Mouse (Mus musculus) heart, adult 18-20 months (tissue): Measurements from ENCODE around the gene Fam71e1. TPM values are rescaled to one million over a fixed set of nuclear protein-coding genes. Genes with fewer than 3 reads are reported as not detected.
A peak's percentile ranks its signal among the peaks of the same experiment; 100 is the strongest.

ENCODE experiments used
- DNase-seq, 2 experiments: peaks; one replicate each; pipeline ENCODE4 v3.0.0; 2021 to 2022; ENCODE audit warnings: mixed read lengths in 1 of 2
- microRNA-seq, 2 experiments: library from miRNA; unstranded; fragments of <30 nt; microRNA quantifications; one replicate each; pipeline ENCODE4 v1.2.0; 2022
- total RNA-seq, 2 experiments: library from RNA; stranded (reverse); gene quantifications; 2 replicates each; pipeline ENCODE4 v1.2.3; 2021

Gene Fam71e1
- total RNA-seq, 2 experiments from 2014 or later, result 1.6 to 4.3 TPM

DNA sequence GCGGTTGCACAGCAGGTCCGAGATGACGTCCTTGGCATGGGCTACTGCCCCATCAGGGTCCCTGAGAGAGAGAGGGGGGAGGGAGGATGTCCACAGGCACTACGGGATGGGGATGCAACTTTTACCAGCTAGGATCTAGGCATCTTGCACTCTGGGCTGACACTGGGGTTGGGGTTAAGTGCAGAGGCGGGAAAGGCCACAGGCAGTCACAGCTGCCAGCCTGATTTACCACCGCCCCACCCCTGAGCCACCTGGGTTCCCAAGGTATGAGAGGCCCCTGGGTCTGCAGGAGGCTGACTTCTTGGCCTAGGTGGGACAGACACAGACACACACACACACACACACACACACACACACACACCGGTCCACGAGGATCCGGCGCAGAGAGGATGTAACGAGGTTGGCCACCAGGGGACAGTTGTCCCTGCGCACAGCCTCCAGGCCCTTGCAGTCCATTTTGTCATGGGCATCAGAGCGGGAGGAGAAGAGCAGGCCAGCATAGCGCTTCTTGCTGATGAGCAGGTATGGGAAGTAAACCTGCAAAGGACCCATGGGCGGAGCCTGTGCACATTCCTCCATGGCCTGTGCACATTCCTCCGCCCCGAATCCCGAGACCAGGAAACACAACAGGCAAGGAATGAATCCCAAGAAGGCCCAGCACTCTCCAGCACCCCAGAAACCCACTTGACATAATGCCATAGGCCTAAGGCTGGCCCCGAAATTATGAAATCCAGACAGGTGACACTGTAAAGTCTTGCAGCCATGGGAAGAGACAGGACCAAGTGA is 38.5 kb downstream of the Fam71e1 start:
- no peak for DNase-seq

DNA sequence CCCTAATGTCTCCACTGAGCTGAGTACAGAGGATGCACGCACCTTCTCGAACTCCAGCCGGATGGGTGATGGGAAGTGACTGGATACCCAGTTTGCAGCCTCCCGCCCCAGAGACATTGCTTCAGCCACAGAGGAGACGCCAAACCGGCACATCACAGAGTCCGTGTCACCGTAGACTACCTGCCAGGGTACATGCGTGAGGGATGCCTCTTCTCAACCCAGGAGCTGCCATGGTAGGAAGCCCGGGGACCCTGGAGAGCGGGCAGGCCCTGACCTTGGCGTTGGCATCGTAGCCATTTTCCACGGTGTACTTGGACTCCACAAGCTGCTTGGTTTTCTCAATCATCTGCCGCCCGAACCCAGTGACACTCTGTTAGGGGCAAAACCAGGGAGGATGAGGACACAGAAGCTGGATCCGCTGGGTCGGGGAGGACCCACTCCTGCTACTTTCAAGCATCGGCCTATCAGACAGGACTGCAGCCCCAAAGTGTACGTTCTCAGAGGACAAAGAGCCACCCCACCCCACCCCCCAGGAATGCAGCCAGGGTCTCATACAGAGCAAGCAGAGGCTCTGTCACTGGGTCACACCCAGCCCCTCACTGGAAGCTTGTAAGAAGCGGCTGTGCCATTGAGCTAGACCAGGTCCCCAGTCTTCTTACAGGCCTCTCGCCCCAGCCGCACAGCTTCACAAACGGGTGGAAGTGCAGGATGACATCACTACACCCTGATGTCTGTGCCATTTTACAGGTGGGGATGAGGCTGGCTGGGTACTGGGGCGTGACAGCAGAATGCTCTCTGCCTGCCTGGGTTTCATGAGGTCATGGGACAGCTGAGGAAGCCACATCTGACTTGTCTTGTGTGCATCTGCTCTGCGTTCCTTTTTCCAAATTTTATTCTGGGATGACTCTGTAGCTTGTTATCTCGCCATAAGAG is 39.5 kb downstream of the Fam71e1 start:
- DNase-seq, result no peak

DNA sequence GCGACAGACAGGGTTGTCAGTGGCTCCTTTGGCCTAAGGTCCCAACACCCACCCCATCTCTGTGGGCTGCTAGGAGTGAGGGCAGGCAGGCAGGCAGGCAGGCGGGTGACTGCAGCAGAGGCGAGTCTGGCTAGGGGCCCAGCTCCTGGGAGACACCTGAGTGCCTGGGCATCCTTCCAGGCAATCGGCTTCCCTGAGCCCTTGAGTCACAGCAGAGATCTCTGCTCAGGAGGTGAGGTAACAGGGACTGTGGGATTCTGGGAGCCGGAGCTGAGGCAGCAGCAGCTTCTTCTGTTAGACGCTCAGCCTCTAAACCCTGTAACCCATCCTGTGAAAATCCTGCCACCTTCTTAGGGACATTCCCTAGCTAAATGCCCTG is 40.2 kb downstream of the Fam71e1 start:
- DNase-seq, result no peak

DNA sequence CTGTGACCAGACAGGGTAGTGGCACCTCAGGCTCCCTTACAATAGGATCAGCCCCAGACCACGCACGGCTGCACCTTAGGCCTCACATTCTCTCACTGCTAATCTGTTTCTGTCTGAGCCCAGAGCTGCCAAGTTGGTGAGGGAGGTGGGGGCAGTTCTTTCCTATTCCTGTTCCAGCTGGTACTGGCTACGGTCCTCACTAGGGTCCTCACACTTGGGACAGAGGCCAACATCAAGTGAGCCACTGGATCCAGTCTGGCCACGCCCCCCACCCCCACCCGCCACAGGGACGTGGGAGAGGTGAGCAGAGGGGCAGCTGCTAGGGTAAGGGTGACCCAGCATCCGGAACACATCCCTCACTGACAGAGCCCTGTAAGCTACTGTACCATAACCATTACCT is 40.6 kb downstream of the Fam71e1 start:
- DNase-seq, result no peak

DNA sequence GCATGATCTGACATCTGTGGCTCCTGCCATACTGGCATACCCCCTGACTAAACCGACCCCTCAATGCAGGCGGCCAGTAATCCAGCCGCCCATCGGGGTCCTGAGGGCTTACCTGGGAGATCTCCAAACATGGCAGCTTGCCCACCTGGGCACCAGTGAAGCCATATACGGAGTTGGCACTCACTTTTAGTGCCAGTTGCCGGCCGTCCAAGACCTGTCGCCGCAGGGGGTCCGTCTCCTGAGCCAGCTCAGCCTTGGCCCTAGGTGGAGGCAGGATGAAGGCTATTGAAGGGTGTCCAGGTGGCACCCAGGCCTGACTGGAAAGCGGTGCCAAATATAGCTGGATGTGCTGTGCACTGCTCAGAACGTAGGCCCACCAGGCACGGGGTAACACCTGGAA is 41.1 kb downstream of the Fam71e1 start:
- DNase-seq, result no peak

DNA sequence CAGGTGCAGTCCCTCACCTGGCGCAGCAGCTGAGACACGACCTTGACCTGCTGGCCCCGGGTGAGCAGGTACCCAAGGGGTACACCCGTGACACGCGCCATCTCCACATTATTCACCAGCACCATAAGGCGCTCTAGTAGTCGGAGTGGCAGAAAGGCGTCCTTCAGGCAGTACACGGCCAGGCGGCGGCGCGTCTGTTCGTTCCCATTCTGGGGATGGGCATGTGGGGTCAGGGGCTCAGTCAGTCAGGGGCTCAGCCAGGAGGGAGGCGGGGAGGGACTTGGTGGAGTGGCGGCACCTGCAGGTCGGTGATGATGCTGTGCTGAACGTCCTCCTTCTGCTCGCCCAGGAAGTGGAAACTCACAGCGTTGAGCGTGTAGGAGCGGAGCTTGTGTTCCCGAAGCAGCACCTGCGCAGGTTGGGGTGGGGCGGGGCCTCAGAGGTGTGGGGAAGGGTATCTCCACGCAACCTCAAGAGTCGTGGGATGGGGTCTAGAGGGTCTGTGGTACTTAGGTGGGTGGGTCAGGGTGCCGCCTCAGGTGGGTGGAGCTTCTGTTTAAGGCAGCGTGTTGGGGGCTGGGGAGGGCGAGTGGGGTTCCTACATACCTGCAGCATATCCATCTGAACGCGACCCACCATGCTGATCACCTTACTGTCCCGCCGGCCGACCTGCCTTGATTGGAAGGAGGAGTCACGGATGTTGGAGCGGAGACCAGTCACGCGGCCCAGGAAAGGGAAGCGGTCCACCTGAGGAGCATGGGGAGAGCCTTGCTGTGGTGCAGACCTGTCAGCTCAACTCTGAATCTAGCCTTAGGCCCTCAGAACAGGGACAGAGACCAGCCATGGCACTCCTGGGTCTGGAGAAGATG is 42.6 kb downstream of the Fam71e1 start:
- no peak for DNase-seq

DNA sequence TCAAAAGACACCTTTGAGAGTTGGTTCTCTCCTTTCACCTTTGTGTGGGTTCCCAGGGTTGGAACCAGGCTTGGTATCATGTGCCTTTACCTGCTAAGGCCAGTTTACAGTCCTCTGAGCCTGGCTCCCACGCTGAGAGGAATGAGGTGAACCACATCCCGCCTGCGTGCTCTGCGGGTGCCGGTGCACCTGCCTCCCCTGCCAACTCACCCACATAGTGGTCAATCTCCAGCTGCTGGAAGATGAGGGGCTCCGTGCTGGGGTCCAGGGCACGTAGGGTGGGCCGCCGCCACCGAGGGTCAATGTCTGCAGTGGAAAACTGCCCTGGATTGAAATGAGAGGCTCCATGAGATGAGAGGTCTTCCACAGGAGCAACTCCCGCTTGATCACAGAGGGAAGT is 46.2 kb downstream of the Fam71e1 start:
- no peak for DNase-seq

DNA sequence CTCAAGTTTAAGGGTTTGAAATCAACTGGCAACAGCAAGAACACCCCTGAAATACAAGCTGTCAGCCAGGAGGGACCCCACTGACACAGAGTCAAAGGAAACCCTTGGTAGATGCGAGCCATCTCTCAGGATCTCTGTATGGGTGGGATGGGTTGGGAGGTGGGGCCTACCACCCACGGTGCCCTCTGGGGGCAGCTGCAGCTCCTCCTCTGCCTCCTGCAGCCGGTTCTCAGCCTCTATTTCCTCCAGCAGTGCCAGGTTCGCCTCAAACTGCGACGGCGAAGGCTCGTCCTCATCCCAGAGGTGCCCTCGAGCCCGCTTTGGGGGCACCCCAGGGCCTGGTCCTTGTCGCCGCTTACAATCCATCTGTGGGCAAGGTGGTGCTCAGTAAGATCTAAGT is 46.7 kb downstream of the Fam71e1 start:
- DNase-seq, result no peak

DNA sequence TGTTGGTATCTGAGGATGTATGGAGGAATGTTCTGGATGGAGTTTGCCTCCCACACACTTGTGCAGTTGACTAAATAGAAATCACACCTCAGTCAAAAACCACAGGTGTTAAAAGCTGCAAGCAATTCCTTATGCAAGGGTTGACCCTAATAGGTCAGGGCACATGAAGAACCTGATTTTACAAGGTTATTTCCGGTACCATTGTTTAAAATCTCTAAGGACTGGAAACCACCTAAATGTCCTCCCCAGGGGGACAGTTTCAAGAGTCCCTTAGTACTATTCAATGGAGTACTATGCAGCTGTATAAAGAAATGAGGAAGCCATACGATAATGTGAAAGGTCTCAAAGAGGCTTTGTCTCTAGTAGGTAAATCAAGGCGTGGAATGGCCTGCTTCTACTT is 49.9 kb downstream of the Fam71e1 start:
- no peak for DNase-seq

DNA sequence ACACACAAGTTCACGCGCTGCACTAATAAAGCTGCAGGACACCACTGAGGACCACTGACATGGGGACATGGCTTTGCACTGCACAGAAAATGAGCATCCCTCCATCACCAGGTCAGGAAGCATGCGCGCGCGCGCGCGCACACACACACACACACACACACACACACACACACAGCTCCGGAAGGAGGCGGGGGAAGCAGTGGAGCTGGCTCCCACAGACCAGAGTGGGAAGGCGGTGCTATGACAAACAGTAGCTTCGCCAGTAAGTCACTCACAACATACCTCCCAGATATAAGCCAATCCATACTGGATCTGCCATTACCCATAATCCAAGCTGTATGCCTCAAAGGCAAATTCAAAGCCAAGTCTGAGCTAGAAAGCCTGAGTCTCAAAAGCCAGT is 50.7 kb downstream of the Fam71e1 start:
- DNase-seq, result no peak

DNA sequence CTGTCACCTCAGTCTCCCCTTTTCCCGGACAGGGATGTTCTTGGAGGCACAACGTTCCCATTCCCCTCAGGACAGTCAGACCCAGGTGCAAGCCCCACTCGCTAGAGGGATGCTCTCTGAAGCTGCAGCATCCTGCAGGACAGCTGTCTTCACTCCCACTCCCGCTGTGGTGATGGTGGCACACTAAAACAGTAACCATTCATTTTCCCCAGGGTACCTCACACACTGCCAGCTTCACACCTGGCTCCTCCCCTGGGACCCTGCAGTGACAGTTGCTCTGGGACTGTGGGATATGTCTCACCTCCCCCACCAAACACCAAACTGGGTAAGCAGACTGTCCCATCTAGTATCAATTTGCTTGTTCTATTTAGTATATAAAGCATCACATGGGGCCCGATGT is 51.3 kb downstream of the Fam71e1 start:
- no peak for DNase-seq

DNA sequence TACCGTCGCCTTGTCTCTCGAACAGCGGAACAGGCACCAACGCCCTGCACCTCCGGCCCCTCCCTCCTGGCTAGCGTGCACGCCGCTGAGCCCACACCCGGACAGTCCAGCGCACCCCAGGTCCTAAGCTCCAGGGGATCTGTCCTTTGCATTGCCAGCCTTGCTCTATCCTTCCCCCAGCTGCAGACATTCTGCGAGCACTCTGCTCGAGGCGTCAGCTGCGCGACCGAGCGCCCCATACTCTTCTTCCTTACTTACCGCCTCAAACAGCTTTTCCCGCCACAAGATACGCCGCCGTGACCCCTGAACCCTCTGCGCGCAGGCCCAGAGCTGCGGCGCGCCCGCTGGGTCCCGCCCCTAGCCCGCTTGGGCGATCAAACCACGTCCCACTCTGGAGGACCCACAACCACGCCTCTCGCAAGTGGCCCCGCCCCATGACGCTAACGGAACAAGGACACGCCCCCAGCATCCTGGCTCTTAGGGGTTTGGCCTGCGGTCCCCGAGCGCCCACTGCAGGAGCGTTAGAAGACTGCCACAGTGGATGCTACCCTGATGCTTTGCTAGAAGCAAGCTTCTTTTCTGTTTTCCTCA is 52.2 kb downstream of the Fam71e1 start, which contains the start of gene Pold1:
TSS of gene Pold1 (minus strand) at position 353 of the 591 bp plus-strand sequence.
- peak; percentile 99 to 100 for DNase-seq

DNA sequence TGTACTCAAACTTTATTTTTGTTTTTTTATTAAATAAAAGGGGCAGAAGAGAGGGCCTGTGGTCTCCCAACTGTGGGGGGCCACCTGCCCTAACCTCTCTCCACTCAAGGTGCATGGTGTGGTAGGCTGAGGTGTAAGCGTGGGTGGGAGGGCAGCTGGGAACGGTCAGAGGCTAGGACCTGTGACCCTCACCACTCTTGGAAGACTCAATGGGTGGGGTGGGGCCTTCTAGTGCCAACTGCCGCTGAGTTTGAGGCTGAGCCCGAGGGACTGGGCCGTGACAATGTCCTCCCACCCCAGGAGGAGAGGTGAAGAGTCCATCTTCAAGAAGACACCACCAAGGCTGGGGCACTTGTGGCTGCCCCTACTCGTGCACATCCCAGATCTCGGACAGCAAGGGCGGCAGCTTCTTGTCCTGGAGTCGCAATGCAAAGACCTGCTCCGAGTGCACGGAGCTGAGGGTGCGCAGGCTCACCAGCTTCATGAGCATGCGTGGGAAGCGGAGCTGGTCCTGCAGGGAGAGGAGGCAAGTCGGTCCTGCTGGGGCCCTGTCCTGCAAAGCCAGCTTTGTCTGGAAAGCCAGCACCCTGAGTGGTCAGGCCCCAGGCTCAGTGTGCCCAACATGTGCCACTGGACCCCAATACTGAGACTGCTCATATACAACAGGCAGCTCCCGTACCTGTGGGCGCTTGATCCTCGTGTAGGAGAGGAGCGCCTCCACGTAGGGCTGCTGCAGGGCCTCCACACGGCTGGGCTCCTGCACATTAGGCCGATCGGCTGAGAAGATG is 53.4 kb downstream of the Fam71e1 start:
- DNase-seq, result no peak

DNA sequence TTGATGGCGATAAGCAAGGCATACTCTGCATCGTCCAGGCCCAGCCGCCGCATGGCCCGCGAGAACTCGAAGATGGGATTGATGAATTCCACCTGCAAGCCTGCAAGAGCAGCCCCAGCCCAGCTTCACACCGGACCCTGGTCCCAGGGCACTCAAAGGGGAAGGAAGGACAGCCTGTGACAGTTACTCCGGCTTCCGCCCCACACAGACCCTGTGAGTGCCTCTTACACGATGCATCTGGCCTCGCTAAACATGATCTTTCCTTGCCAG is 54.0 kb downstream of the Fam71e1 start:
- DNase-seq, result no peak

Small RNA genes within 50 kb of the gene (microRNA-seq; reads per million reads assigned to microRNA genes)
- gene Mir7052 (1.6 to 3.4 reads per million in 2 experiments), gene Mir7053 (0 to 0.38 reads per million in 2 experiments)

Other genes starting within 250 kb of the Fam71e1 start
- under 1 TPM; 0.25 to 0.28 TPM for gene 1700028J19Rik, start 249.9 kb upstream of the Fam71e1 start, total RNA-seq
- 10 to 100 TPM in 1 of 2 experiments, 1 to 10 TPM in 1; 8.1 to 11.5 TPM for gene 2410002F23Rik, start 249.9 kb upstream of the Fam71e1 start, total RNA-seq
- gene Acp4, start 239.2 kb upstream of the Fam71e1 start, total RNA-seq, result not detected
- not detected for gene Gm15517, start 235.1 kb upstream of the Fam71e1 start, total RNA-seq
- under 1 TPM; 0.69 to 0.87 TPM for gene Clec11a, start 189.7 kb upstream of the Fam71e1 start, total RNA-seq
- 1 to 10 TPM; 2.1 to 2.7 TPM for gene Shank1, start 186.3 kb upstream of the Fam71e1 start, total RNA-seq
- 1 to 10 TPM; 2.3 to 2.9 TPM for gene Syt3, start 112.5 kb upstream of the Fam71e1 start, total RNA-seq
- gene 1700008O03Rik, start 110.8 kb upstream of the Fam71e1 start, total RNA-seq, result under 1 TPM; 0.30 to 0.31 TPM
- gene Lrrc4b, start 67.6 kb upstream of the Fam71e1 start, total RNA-seq, result 10 to 100 TPM; 31.2 to 66.0 TPM
- gene Aspdh, start 31.2 kb upstream of the Fam71e1 start, total RNA-seq, result 1 to 10 TPM in 1 of 2 experiments, under 1 TPM in 1; 0.41 to 1.4 TPM
- 100 to 1,000 TPM in 1 of 2 experiments, 10 to 100 TPM in 1; 98.6 to 108 TPM for gene Josd2, start 28.6 kb upstream of the Fam71e1 start, total RNA-seq
- 10 to 100 TPM; 79.6 to 85.6 TPM for gene Emc10, start 52 bp upstream of the Fam71e1 start, total RNA-seq
- gene Mybpc2, start 28.1 kb downstream of the Fam71e1 start, total RNA-seq, result 10 to 100 TPM; 10.2 to 10.8 TPM
- 1 to 10 TPM in 1 of 2 experiments, under 1 TPM in 1; 0.37 to 4.8 TPM for gene Spib, start 35.5 kb downstream of the Fam71e1 start, total RNA-seq
- 10 to 100 TPM; 12.6 to 16.2 TPM for gene Pold1, start 52.3 kb downstream of the Fam71e1 start, total RNA-seq
- gene Nr1h2, start 57.4 kb downstream of the Fam71e1 start, total RNA-seq, result 10 to 100 TPM; 43.9 to 47.3 TPM
- 1 to 10 TPM in 1 of 2 experiments, under 1 TPM in 1; 0.82 to 4.4 TPM for gene Napsa, start 75.8 kb downstream of the Fam71e1 start, total RNA-seq
- 1 to 10 TPM; 2.4 to 2.6 TPM for gene Kcnc3, start 94.1 kb downstream of the Fam71e1 start, total RNA-seq
- 10 to 100 TPM; 86.9 to 95.7 TPM for gene Myh14, start 174.3 kb downstream of the Fam71e1 start, total RNA-seq
- not detected for gene Izumo2, start 212.2 kb downstream of the Fam71e1 start, total RNA-seq